Mouse (Mus musculus) brain, embryonic 14.5 days (tissue): ENCODE results near the gene Hist2h4.

Source experiments
- CTCF ChIP-seq: fragments of 200-500 bp; IDR thresholded peaks from 2 replicates; pipeline ENCODE4 v1.5.1; 2012; ENCODE audit warnings: inconsistent platforms, mild to moderate bottlenecking, moderate library complexity, borderline replicate concordance; ENCODE audit not compliant: insufficient read depth, insufficient read length; ENCODE audit errors: extremely low read depth
- POLR2A ChIP-seq: fragments of 200-500 bp; IDR thresholded peaks from 2 replicates; pipeline ENCODE4 v1.6.1; 2012; ENCODE audit warnings: mild to moderate bottlenecking, inconsistent platforms, borderline replicate concordance; ENCODE audit not compliant: poor library complexity, insufficient read depth, insufficient read length, severe bottlenecking; ENCODE audit errors: extremely low read depth

DNA sequence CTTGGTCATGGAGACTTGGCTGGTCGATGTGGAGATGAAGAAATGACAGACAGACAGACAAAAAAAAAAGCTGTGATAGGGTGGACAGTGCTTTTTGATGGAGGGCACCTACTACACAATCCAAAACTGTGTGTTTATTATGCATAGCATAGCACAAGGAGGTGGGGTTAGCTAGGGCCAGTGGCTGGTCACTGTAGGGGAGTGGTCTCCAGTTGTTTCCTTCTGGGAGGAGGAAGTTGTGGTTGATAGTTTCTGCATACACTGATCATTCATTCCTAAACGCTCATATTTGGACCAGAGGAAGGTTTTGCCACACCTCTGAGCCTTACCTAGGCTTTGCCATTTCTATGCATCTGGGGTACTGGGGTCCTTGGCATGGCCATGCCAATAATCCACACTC, 32.7 kb downstream of the Hist2h4 start:
- TF ChIP-seq CTCF (no peak), POLR2A (no peak)
